Mouse (Mus musculus) bone marrow, adult 2 months (tissue): ENCODE results near the gene Prr3.

Experiments
- CTCF ChIP-seq: fragments of 200-500 bp; IDR thresholded peaks from 2 replicates; pipeline ENCODE4 v1.5.1; 2011; ENCODE audit warnings: low read length, control low read depth; ENCODE audit not compliant: control insufficient read depth, insufficient read depth
- POLR2A ChIP-seq: fragments of 200-500 bp; IDR thresholded peaks from 2 replicates; pipeline ENCODE4 v1.6.1; 2011; ENCODE audit warnings: low read depth, mild to moderate bottlenecking, control low read depth, low read length, borderline replicate concordance; ENCODE audit not compliant: control insufficient read depth

GRCm38 (mm10) chr17:35981776-35982175 lies 1.7 kb upstream of the Prr3 start:
- no peak for TF ChIP-seq POLR2A
- TF ChIP-seq CTCF, result no peak
